Mouse (Mus musculus): ENCODE measurements at regions not wholly inside any gene's neighbourhood (a gene's known extent, or its start where the extent isn't known, plus 50 kb on each side); places are given as distances from the start of the nearest gene placed in this dataset.
A peak's percentile ranks its signal among the peaks of the same experiment; 100 is the strongest.

- no peak for DNase-seq (ENCODE audit: low read depth, low spot score)
Observed at GRCm38 (mm10) chr12:71370091-71370490, 60.4 kb downstream of the Dact1 start.

GRCm38 (mm10) chr12:71371948-71372347 is 62.3 kb downstream of the Dact1 start:
- no peak for DNase-seq (ENCODE audit: low read depth, low spot score)

GRCm38 (mm10) chr12:71373633-71374032 is 63.9 kb downstream of the Dact1 start:
- DNase-seq (ENCODE audit: low read depth, low spot score), result peak; percentile 40

GRCm38 (mm10) chr12:71376446-71376845 is 66.8 kb downstream of the Dact1 start:
- DNase-seq (ENCODE audit: low read depth, low spot score), result no peak

GRCm38 (mm10) chr12:71376966-71377365 is 67.3 kb downstream of the Dact1 start:
- DNase-seq (ENCODE audit: low read depth, low spot score), result peak; percentile 79

- no peak for DNase-seq (ENCODE audit: low read depth, low spot score)
Observed at GRCm38 (mm10) chr12:71379626-71380423, 70.1 kb downstream of the Dact1 start.

- no peak for DNase-seq (ENCODE audit: low read depth, low spot score)
Observed at GRCm38 (mm10) chr12:71380424-71380761, 70.7 kb downstream of the Dact1 start.

GRCm38 (mm10) chr12:71386251-71386650 is 76.6 kb downstream of the Dact1 start:
- no peak for DNase-seq (ENCODE audit: low read depth, low spot score)

GRCm38 (mm10) chr12:71391481-71391880 is 81.8 kb downstream of the Dact1 start:
- DNase-seq (ENCODE audit: low read depth, low spot score), result no peak

- no peak for DNase-seq (ENCODE audit: low read depth, low spot score)
Observed at GRCm38 (mm10) chr12:71393752-71394151, 84.1 kb downstream of the Dact1 start.

- no peak for DNase-seq (ENCODE audit: low read depth, low spot score)
Observed at GRCm38 (mm10) chr12:71397456-71397855, 87.8 kb downstream of the Dact1 start.

- DNase-seq (ENCODE audit: low read depth, low spot score), result no peak
Observed at GRCm38 (mm10) chr12:71398701-71399100, 89.0 kb downstream of the Dact1 start.

- no peak for DNase-seq (ENCODE audit: low read depth, low spot score)
Observed at GRCm38 (mm10) chr12:71400201-71400600, 90.5 kb downstream of the Dact1 start.

GRCm38 (mm10) chr12:71401621-71402416 is 92.1 kb downstream of the Dact1 start:
- peak; percentile 66 for DNase-seq (ENCODE audit: low read depth, low spot score)

- DNase-seq (ENCODE audit: low read depth, low spot score), result no peak
Observed at GRCm38 (mm10) chr12:71407294-71407693, 97.6 kb downstream of the Dact1 start.

- no peak for DNase-seq (ENCODE audit: low read depth, low spot score)
Observed at GRCm38 (mm10) chr12:71408396-71409050, 98.8 kb downstream of the Dact1 start.

GRCm38 (mm10) chr12:71412331-71412730 is 102.6 kb downstream of the Dact1 start:
- DNase-seq (ENCODE audit: low read depth, low spot score), result no peak

- DNase-seq (ENCODE audit: low read depth, low spot score), result no peak
Observed at GRCm38 (mm10) chr12:71416968-71417367, 107.3 kb downstream of the Dact1 start.

- no peak for DNase-seq (ENCODE audit: low read depth, low spot score)
Observed at GRCm38 (mm10) chr12:71418186-71418585, 108.5 kb downstream of the Dact1 start.

- DNase-seq (ENCODE audit: low read depth, low spot score), result no peak
Observed at GRCm38 (mm10) chr12:71419161-71419560, 109.5 kb downstream of the Dact1 start.

- DNase-seq (ENCODE audit: low read depth, low spot score), result no peak
Observed at GRCm38 (mm10) chr12:71426023-71426719, 116.5 kb downstream of the Dact1 start.

GRCm38 (mm10) chr12:71427974-71428373 is 118.3 kb downstream of the Dact1 start:
- DNase-seq (ENCODE audit: low read depth, low spot score), result no peak

Data from mesoderm, embryonic 11.5 days (tissue).